Mouse (Mus musculus) E14TG2a.4 (cell line): ENCODE measurements around the gene Ttc7b.

Experiments
- CTCF ChIP-seq: conservative IDR thresholded peaks from 2 replicates; pipeline ENCODE4 v1.5.1; 2014; ENCODE audit warnings: low read length
- NANOG ChIP-seq: IDR thresholded peaks from 2 replicates; pipeline ENCODE4 v1.6.1; 2014; ENCODE audit warnings: borderline replicate concordance, low read length, mixed read lengths
- POU5F1 ChIP-seq: IDR thresholded peaks from 2 replicates; pipeline ENCODE4 v1.6.1; 2014; ENCODE audit warnings: low read length, borderline replicate concordance

- no peak for TF ChIP-seq CTCF
- no peak for TF ChIP-seq NANOG
- TF ChIP-seq POU5F1, result no peak
These were observed 38.4 kb downstream of the Ttc7b start for GRCm38 (mm10) chr12:100482255-100482654.
